Mouse (Mus musculus): ENCODE measurements around the gene Defa23. TPM values are rescaled to one million over a fixed set of nuclear protein-coding genes. Genes with fewer than 3 reads are reported as not detected.
"Not testable (repeated sequence)": the region's sequence is repeated elsewhere in the genome, so short reads cannot be mapped to it uniquely, and the experiment has no call there.

Gene Defa23
- polyA plus RNA-seq, 1 experiment from 2014 or later = not detected

- no peaks in the 10 kb centered on the region for H3K4me1 ChIP-seq (ENCODE audit: insufficient read depth)
- no peaks in the 10 kb centered on the region for H3K9me3 ChIP-seq (ENCODE audit: low read length)
- H3K4me2 ChIP-seq (ENCODE audit: low read depth, low read length) = no peak overlapping the region
- no peaks in the 10 kb centered on the region for H3K27me3 ChIP-seq (ENCODE audit: insufficient read depth, low read length)
- TF ChIP-seq CTCF (IDR thresholded peaks at IDR 0.05; ENCODE audit: low read depth) (peak; percentile 32; the same call in 1 of the 2 replicates), EP300 (IDR thresholded peaks at IDR 0.05; ENCODE audit: low read depth) (no peak)
- no peak overlapping the region for H3K9ac ChIP-seq (replicated peaks)
- H3K4me3 ChIP-seq (ENCODE audit: low read depth, low read length) = no peak overlapping the region
- no peak for ATAC-seq
- no peak overlapping the region for H3K27ac ChIP-seq (ENCODE audit: low read depth)
- no peaks in the 10 kb centered on the region for H3K36me3 ChIP-seq (replicated peaks; ENCODE audit: insufficient read depth, low read length)
- 34% methylated on average over 4 of the region's 4 CpGs for WGBS (ENCODE audit: insufficient replicate concordance)
- no peak for DNase-seq
Measured at GRCm38 (mm10) chr8:21093106-21093505, 38.3 kb downstream of the Defa23 start.

GRCm38 (mm10) chr8:21095950-21096349 lies 41.1 kb downstream of the Defa23 start, which contains the start of gene Gm14851:
Gene Gm14851, minus strand, starts transcription at chr8:21096050.
- WGBS (ENCODE audit: insufficient replicate concordance) = no CpG with 5 or more reads among the region's 2 CpGs
- H3K27me3 ChIP-seq (ENCODE audit: insufficient read depth, low read length); H3K27ac ChIP-seq (ENCODE audit: low read depth); H3K4me2 ChIP-seq (ENCODE audit: low read depth, low read length); H3K4me1 ChIP-seq (ENCODE audit: insufficient read depth); H3K4me3 ChIP-seq (ENCODE audit: low read depth, low read length); H3K36me3 ChIP-seq (replicated peaks; ENCODE audit: insufficient read depth, low read length); H3K9ac ChIP-seq (replicated peaks); ATAC-seq; DNase-seq; H3K9me3 ChIP-seq (ENCODE audit: low read length): not testable (repeated sequence)

Other genes with a start within 250 kb of the Defa23 start
- not detected in 2 replicates for gene Defb33, start 162.4 kb upstream of the Defa23 start, polyA plus RNA-seq (2015; fragmentation: Nextera tagmentation; extraction: Ambion mirVana)
- gene Gm15056, start 152.4 kb upstream of the Defa23 start, polyA plus RNA-seq (2015; fragmentation: Nextera tagmentation; extraction: Ambion mirVana) = not detected in 2 replicates
- gene Gm6040, start 133.0 kb upstream of the Defa23 start, polyA plus RNA-seq (2015; fragmentation: Nextera tagmentation; extraction: Ambion mirVana) = not detected in 2 replicates
- gene AY761185, start 110.3 kb upstream of the Defa23 start, polyA plus RNA-seq (2015; fragmentation: Nextera tagmentation; extraction: Ambion mirVana) = not detected in 2 replicates
- not detected in 2 replicates for gene Defa21, start 29.5 kb upstream of the Defa23 start, polyA plus RNA-seq (2015; fragmentation: Nextera tagmentation; extraction: Ambion mirVana)
- gene Defa35, start 10.0 kb downstream of the Defa23 start, polyA plus RNA-seq (2015; fragmentation: Nextera tagmentation; extraction: Ambion mirVana) = not detected in 2 replicates
- gene Defa25, start 29.4 kb downstream of the Defa23 start, polyA plus RNA-seq (2015; fragmentation: Nextera tagmentation; extraction: Ambion mirVana) = not detected in 2 replicates
- not detected in 2 replicates for gene Gm14851, start 41.0 kb downstream of the Defa23 start, polyA plus RNA-seq (2015; fragmentation: Nextera tagmentation; extraction: Ambion mirVana)
- not detected in 2 replicates for gene Defa30, start 79.6 kb downstream of the Defa23 start, polyA plus RNA-seq (2015; fragmentation: Nextera tagmentation; extraction: Ambion mirVana)
- gene Defa22, start 107.2 kb downstream of the Defa23 start, polyA plus RNA-seq (2015; fragmentation: Nextera tagmentation; extraction: Ambion mirVana) = not detected in 2 replicates
- gene Defa31, start 136.6 kb downstream of the Defa23 start, polyA plus RNA-seq (2015; fragmentation: Nextera tagmentation; extraction: Ambion mirVana) = not detected in 2 replicates
- gene Gm15293, start 146.5 kb downstream of the Defa23 start, polyA plus RNA-seq (2015; fragmentation: Nextera tagmentation; extraction: Ambion mirVana) = not detected in 2 replicates
- gene Gm15292, start 194.7 kb downstream of the Defa23 start, polyA plus RNA-seq (2015; fragmentation: Nextera tagmentation; extraction: Ambion mirVana) = not detected in 2 replicates

All from liver, postnatal 0 days (tissue).